Mouse (Mus musculus) liver, adult 2 months (tissue): Measurements from ENCODE around the gene Mapkapk2.
A peak's percentile ranks its signal among the peaks of the same experiment; 100 is the strongest.

Experiments
- CTCF ChIP-seq: fragments of 200-500 bp; IDR thresholded peaks from 2 replicates; pipeline ENCODE4 v1.5.1; 2011; ENCODE audit warnings: low read depth, low read length, control low read depth
- POLR2A ChIP-seq: fragments of 200-500 bp; IDR thresholded peaks from 2 replicates; pipeline ENCODE4 v1.6.1; 2011; ENCODE audit warnings: low read length, control low read depth; ENCODE audit not compliant: insufficient read depth; ENCODE audit errors: extremely low read depth

DNA sequence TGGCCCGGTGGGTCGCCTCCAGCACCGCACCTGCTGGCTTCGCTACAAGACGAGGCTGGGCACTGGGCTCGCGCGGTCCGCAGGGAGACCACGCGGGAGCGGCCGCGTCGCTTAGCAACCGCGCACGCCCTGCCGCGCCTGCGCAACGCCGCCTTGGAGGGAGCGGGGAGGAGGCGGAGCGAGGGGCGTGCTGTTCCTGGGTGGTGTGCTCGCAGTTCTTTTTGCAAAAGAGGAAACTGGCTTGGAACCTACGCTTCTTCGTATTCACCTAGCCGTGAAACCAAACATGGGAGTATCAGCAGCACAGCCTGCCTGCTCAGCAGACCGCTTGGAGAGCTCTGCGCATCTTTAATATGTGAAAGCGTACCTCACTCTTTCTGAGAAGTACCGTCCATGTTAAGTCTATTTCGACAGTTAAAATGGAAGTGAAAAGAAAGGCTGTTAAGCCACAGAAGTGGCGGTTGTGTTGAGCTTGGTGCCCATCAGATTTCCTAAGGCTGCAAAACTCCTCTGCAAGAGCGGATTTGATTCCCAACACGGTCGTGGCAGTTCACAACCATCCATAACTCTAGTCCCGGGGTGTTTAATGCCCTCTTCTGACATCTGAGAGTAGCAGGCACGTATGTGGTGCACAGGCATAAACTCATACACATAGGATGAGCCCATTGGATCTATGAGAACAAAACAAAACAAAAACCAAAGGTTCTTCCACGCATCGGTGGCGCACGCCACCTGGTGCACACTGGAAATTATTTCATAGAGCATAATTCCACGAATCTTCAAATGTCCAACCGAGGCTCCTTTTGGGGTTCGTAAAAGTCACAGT is 40.8 kb upstream of the Mapkapk2 start, which contains the start of gene Dyrk3:
- TF ChIP-seq POLR2A (no peak), CTCF (peak; percentile 69)
